Mouse (Mus musculus) megakaryocyte, embryonic 14.5 days (primary cell): Measurements from ENCODE around the gene Tenm4. TPM values are rescaled to one million over a fixed set of nuclear protein-coding genes. Genes with fewer than 3 reads are reported as not detected.

Experiments
- H3K27me3 ChIP-seq: replicated peaks from 2 replicates; pipeline ENCODE3; 2012; ENCODE audit warnings: inconsistent platforms
- H3K36me3 ChIP-seq: replicated peaks from 2 replicates; pipeline ENCODE3; 2012; ENCODE audit warnings: low read length, inconsistent platforms, mixed read lengths
- H3K4me1 ChIP-seq: 2 replicates; pipeline ENCODE4 v1.6.1; 2012; ENCODE audit warnings: inconsistent platforms
- H3K4me3 ChIP-seq: replicated peaks from 2 replicates; pipeline ENCODE3; 2012; ENCODE audit warnings: moderate library complexity, mild to moderate bottlenecking, inconsistent platforms
- H3K9me3 ChIP-seq: 2 replicates; pipeline ENCODE4 v1.6.1; 2012; ENCODE audit warnings: inconsistent platforms
- FLI1 ChIP-seq: IDR thresholded peaks from 2 replicates; pipeline ENCODE4 v1.6.1; 2012; ENCODE audit warnings: low read length, inconsistent platforms, mixed read lengths
- GATA1 ChIP-seq: IDR thresholded peaks from 3 replicates; pipeline ENCODE4 v1.6.1; 2012; ENCODE audit warnings: mixed read lengths, low read length, inconsistent platforms, borderline replicate concordance
- polyA plus RNA-seq: library from polyadenylated mRNA; stranded (reverse); fragments of >175 nt; gene quantifications from 2 replicates; pipeline ENCODE4 v1.2.3, GENCODE M21; 2012; ENCODE audit warnings: low replicate concordance; ENCODE audit not compliant: insufficient read depth

The Tenm4 gene
- polyA plus RNA-seq, 1 experiment: not detected

GRCm38 (mm10) chr7:96718201-96719155 is 547.4 kb downstream of the Tenm4 start:
- no peaks in the 10 kb centered on the region for H3K36me3 ChIP-seq
- no peak overlapping the region for H3K4me3 ChIP-seq
- H3K9me3 ChIP-seq: no peaks in the 10 kb centered on the region
- H3K27me3 ChIP-seq: peaks cover 2% of the 10 kb centered on the region
- peaks cover 7% of the 10 kb centered on the region; the same call in 1 of the 2 replicates for H3K4me1 ChIP-seq
- TF ChIP-seq FLI1: no peak
- no peak for TF ChIP-seq GATA1

DNA sequence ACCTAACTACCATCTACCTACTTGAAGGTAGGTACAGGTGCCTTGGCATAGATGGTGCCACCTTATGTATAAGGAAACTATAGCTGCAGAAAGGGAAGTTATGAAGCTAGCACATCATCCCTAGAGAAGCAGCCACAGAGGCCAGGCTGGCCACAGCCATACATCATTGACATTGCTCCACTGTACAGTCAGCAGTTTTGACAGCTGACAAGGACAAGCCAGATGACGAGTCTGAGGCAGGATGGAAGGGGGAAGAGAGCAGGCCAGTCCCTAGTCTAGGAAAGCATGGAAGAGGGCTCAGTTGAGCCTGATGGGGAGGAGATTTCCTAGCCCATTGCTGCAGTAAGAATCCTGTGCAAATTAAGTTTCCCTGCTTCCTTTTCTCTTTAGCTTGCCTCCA is 548.9 kb downstream of the Tenm4 start:
- Histone ChIP-seq H3K27me3 (peaks cover 2% of the 10 kb centered on the region), H3K4me1 (peaks cover 4% of the 10 kb centered on the region; the same call in 1 of the 2 replicates), H3K36me3 (no peaks in the 10 kb centered on the region), H3K9me3 (no peaks in the 10 kb centered on the region), H3K4me3 (no peak overlapping the region)
- TF ChIP-seq FLI1 (no peak), GATA1 (no peak)

DNA sequence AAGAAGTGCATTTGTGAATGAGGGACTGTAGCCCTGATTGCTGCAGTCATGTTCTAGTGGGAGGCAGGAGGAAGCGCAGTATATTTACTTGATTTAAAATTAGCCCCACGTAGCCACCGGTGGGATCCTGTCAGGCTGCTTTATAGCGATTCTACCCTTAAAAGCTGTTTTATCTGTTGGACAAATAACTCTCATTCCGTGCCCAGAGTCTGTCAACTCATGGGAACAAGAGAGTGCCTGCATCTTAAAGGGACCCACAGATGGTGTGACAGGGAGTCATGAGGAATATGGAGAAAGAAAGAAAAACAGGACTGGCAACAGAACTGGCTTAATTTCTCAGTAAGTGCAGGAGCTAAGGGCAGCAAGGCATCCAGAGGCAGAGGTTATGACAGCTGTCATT is 549.4 kb downstream of the Tenm4 start:
- Histone ChIP-seq H3K4me1 (peaks cover 4% of the 10 kb centered on the region; the same call in 1 of the 2 replicates), H3K9me3 (no peaks in the 10 kb centered on the region), H3K4me3 (no peak overlapping the region), H3K36me3 (no peaks in the 10 kb centered on the region), H3K27me3 (peaks cover 2% of the 10 kb centered on the region)
- TF ChIP-seq FLI1 (no peak), GATA1 (no peak)

DNA sequence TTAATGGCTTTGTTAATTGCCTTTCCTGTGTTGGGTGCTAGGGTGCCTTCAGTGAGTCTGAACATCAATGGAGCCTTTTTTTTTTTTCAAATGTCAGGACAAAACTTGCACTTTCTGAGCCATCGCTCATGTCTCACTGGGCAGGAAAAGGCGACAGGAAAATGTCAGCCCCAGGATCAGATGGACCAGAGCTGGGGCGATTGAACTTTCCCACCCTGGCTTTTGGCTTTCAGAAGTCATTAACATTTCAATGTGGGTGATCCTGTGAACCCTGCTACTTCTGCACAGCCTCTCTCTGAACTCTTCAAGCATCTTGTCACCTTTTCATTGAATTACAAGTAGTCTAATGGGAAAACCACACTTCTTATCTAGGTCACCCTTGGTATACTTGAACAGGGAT is 551.8 kb downstream of the Tenm4 start:
- TF ChIP-seq FLI1: no peak
- peaks cover 2% of the 10 kb centered on the region for H3K27me3 ChIP-seq
- H3K36me3 ChIP-seq: no peaks in the 10 kb centered on the region
- no peak overlapping the region for H3K4me3 ChIP-seq
- peaks cover 4% of the 10 kb centered on the region; the same call in 1 of the 2 replicates for H3K4me1 ChIP-seq
- H3K9me3 ChIP-seq: no peaks in the 10 kb centered on the region

- H3K4me3 ChIP-seq: no peak overlapping the region
- TF ChIP-seq GATA1: no peak
- no peak for TF ChIP-seq FLI1
- H3K27me3 ChIP-seq: peaks cover 4% of the 10 kb centered on the region
Measured at GRCm38 (mm10) chr7:96725603-96726002, 554.6 kb downstream of the Tenm4 start.

GRCm38 (mm10) chr7:96730360-96730759 is 559.3 kb downstream of the Tenm4 start:
- Histone ChIP-seq H3K27me3 (peaks cover 4% of the 10 kb centered on the region), H3K4me3 (no peak overlapping the region), H3K4me1 (peaks cover 5% of the 10 kb centered on the region), H3K36me3 (no peaks in the 10 kb centered on the region), H3K9me3 (no peaks in the 10 kb centered on the region)
- TF ChIP-seq GATA1 (no peak), FLI1 (no peak)

More at GRCm38 (mm10) chr7:96725603-96726002, 554.6 kb downstream of the Tenm4 start:
- H3K4me1 ChIP-seq: no peaks in the 10 kb centered on the region
- no peaks in the 10 kb centered on the region for H3K9me3 ChIP-seq
- H3K36me3 ChIP-seq: no peaks in the 10 kb centered on the region

DNA sequence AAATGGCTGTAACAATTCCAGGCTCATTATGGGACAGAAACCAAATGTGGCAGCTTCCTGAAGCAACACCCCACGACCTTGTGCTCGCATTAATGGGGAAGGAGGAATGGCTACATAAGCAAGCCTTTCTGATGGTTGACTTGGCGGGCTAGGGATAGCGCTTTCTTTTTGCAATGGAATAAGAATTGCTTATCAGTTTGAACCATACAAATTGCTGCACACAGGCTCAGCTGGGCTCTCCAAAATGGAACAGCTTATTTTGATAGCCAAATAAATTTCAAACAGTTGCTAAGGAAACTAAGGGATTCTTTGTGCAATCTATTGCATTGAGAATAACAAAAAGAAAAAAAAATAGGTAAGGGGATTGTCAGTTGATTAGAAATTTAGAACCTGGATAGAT is 560.9 kb downstream of the Tenm4 start:
- Histone ChIP-seq H3K36me3 (no peaks in the 10 kb centered on the region), H3K27me3 (peaks cover 4% of the 10 kb centered on the region), H3K4me3 (no peak overlapping the region), H3K9me3 (no peaks in the 10 kb centered on the region), H3K4me1 (peaks cover 5% of the 10 kb centered on the region)
- TF ChIP-seq GATA1: no peak
- no peak for TF ChIP-seq FLI1

GRCm38 (mm10) chr7:96734315-96735058 is 563.4 kb downstream of the Tenm4 start:
- Histone ChIP-seq H3K27me3 (peaks cover under 1% of the 10 kb centered on the region), H3K9me3 (no peaks in the 10 kb centered on the region), H3K4me1 (peaks cover 5% of the 10 kb centered on the region), H3K4me3 (no peak overlapping the region), H3K36me3 (no peaks in the 10 kb centered on the region)
- TF ChIP-seq GATA1 (no peak), FLI1 (no peak)

DNA sequence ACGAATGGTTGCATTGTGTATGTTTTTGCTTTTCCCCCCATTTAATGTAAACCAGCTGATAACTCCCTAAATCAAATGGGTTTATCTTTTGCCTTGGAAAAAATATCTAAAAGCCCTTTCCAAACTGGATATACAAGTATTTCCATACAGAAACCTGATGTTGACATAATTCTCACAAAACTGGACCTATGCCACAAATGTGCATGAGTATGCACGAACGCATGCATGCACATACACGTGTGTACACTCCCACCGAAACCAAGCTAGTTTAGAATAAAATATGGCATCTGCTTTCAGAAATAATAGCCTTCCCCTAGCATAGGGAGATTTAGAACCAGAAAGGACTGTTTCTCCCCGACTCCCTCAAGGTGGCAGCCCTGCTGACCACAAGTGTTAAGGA is 569.6 kb downstream of the Tenm4 start:
- H3K4me3 ChIP-seq: no peak overlapping the region
- H3K27me3 ChIP-seq: peaks cover 5% of the 10 kb centered on the region
- no peak for TF ChIP-seq GATA1
- TF ChIP-seq FLI1: no peak
- peaks cover 5% of the 10 kb centered on the region; the same call in 1 of the 2 replicates for H3K4me1 ChIP-seq
- no peaks in the 10 kb centered on the region for H3K9me3 ChIP-seq
- no peaks in the 10 kb centered on the region for H3K36me3 ChIP-seq
